Mouse (Mus musculus) gastrocnemius, postnatal 10 days (tissue): ENCODE measurements around the gene Ppfibp1. TPM values are rescaled to one million over a fixed set of nuclear protein-coding genes. Genes with fewer than 3 reads are reported as not detected.
A peak's percentile ranks its signal among the peaks of the same experiment; 100 is the strongest.

Experiments used
- DNase-seq: peaks from one replicate; pipeline ENCODE4 v3.0.0; 2021; ENCODE audit warnings: mixed read lengths
- total RNA-seq, 2 experiments: library from RNA; stranded (reverse); gene quantifications; 2 replicates each; pipeline ENCODE4 v1.2.3; 2021

Ppfibp1 gene
- total RNA-seq, 2 experiments from 2014 or later = 47.9 to 54.9 TPM

GRCm38 (mm10) chr6:146995878-146996277 is 107.6 kb downstream of the Ppfibp1 start:
- no peak for DNase-seq

- no peak for DNase-seq
Observed at GRCm38 (mm10) chr6:146997006-146997405, 108.7 kb downstream of the Ppfibp1 start.

- no peak for DNase-seq
Observed at GRCm38 (mm10) chr6:146998710-146999109, 110.4 kb downstream of the Ppfibp1 start.

- DNase-seq = no peak
Observed at GRCm38 (mm10) chr6:146999302-146999701, 111.0 kb downstream of the Ppfibp1 start.

GRCm38 (mm10) chr6:146999755-147000154 is 111.5 kb downstream of the Ppfibp1 start:
- DNase-seq = no peak

GRCm38 (mm10) chr6:147008148-147008547 is 119.9 kb downstream of the Ppfibp1 start:
- DNase-seq = peak; percentile 67

GRCm38 (mm10) chr6:147010358-147010757 is 122.1 kb downstream of the Ppfibp1 start:
- DNase-seq = no peak

GRCm38 (mm10) chr6:147010811-147011520 is 122.7 kb downstream of the Ppfibp1 start:
- DNase-seq = no peak

GRCm38 (mm10) chr6:147011555-147011954 is 123.3 kb downstream of the Ppfibp1 start:
- no peak for DNase-seq

GRCm38 (mm10) chr6:147011977-147012376 is 123.7 kb downstream of the Ppfibp1 start:
- DNase-seq = no peak

GRCm38 (mm10) chr6:147013546-147013945 is 125.3 kb downstream of the Ppfibp1 start:
- no peak for DNase-seq

- DNase-seq = no peak
Observed at GRCm38 (mm10) chr6:147017906-147018305, 129.6 kb downstream of the Ppfibp1 start.

GRCm38 (mm10) chr6:147018364-147018763 is 130.1 kb downstream of the Ppfibp1 start:
- DNase-seq = no peak

- DNase-seq = no peak
Observed at GRCm38 (mm10) chr6:147021181-147021580, 132.9 kb downstream of the Ppfibp1 start.

GRCm38 (mm10) chr6:147022375-147023132 is 134.3 kb downstream of the Ppfibp1 start:
- no peak for DNase-seq

GRCm38 (mm10) chr6:147023133-147023395 is 134.8 kb downstream of the Ppfibp1 start:
- no peak for DNase-seq

- DNase-seq = no peak
Observed at GRCm38 (mm10) chr6:147023568-147023967, 135.3 kb downstream of the Ppfibp1 start.

GRCm38 (mm10) chr6:147024761-147025160 is 136.5 kb downstream of the Ppfibp1 start:
- DNase-seq = no peak

GRCm38 (mm10) chr6:147028396-147028795 is 140.1 kb downstream of the Ppfibp1 start:
- DNase-seq = no peak

- DNase-seq = no peak
Observed at GRCm38 (mm10) chr6:147029591-147029990, 141.3 kb downstream of the Ppfibp1 start.

GRCm38 (mm10) chr6:147030096-147030885 is 142.0 kb downstream of the Ppfibp1 start:
- no peak for DNase-seq

GRCm38 (mm10) chr6:147032303-147032925 is 144.1 kb downstream of the Ppfibp1 start, which contains the start of gene Rep15:
TSS of gene Rep15 (plus strand) at chr6:147032584.
- no peak for DNase-seq
